Mouse (Mus musculus) thymus, adult 2 months (tissue): Measurements from ENCODE around the gene Cyp3a13.
"Not testable (repeated sequence)": the region's sequence is repeated elsewhere in the genome, so short reads cannot be mapped to it uniquely, and the experiment has no call there.

Experiments used
- CTCF ChIP-seq: fragments of 200-500 bp; IDR thresholded peaks from 2 replicates; pipeline ENCODE4 v1.5.1; 2012; ENCODE audit warnings: mild to moderate bottlenecking, control low read depth, low read length, moderate library complexity, borderline replicate concordance; ENCODE audit not compliant: control insufficient read depth, poor library complexity, insufficient read depth; ENCODE audit errors: extremely low read depth
- POLR2A ChIP-seq: fragments of 200-500 bp; IDR thresholded peaks from 2 replicates; pipeline ENCODE4 v1.6.1; 2012; ENCODE audit warnings: mild to moderate bottlenecking, low read length, control low read depth, moderate library complexity; ENCODE audit not compliant: control insufficient read depth, poor library complexity, insufficient read depth; ENCODE audit errors: extremely low read depth

- TF ChIP-seq CTCF, POLR2A: not testable (repeated sequence)
These were observed 63.3 kb downstream of the Cyp3a13 start, which contains the start of gene Pilrb1 for GRCm38 (mm10) chr5:137857960-137858710.
